Mouse (Mus musculus): ENCODE results near the gene Krt26.

DNA sequence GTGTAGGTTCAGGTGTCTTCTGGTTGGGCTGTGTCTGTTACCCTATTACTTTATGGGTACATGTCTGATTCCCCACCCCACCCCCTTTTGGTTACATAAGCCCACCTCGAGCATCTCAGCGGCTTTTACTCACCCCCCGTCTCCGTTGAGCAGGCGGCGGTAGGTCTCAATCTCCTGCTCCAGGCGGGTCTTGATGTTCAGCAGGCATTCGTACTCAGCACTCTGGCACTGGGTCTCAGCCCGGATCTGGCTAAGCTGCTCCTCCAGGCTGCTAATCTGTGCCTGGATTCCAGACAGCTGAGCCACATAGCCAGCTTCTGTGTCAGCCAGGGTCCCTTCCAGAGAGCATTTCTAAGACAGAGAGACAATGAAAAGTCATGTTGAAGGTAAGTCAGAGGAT lies 56.6 kb downstream of the Krt26 start:
- TF ChIP-seq CTCF (IDR thresholded peaks at IDR 0.05; ENCODE audit: insufficient read depth, low read length) (no peak), POLR2A (IDR thresholded peaks at IDR 0.05; ENCODE audit: borderline replicate concordance, extremely low read depth, low read depth, low read length) (no peak)

All from lung, adult 2 months (tissue).